7 mouse cellular contexts compared by ENCODE assay signal in the genomic region with DNA sequence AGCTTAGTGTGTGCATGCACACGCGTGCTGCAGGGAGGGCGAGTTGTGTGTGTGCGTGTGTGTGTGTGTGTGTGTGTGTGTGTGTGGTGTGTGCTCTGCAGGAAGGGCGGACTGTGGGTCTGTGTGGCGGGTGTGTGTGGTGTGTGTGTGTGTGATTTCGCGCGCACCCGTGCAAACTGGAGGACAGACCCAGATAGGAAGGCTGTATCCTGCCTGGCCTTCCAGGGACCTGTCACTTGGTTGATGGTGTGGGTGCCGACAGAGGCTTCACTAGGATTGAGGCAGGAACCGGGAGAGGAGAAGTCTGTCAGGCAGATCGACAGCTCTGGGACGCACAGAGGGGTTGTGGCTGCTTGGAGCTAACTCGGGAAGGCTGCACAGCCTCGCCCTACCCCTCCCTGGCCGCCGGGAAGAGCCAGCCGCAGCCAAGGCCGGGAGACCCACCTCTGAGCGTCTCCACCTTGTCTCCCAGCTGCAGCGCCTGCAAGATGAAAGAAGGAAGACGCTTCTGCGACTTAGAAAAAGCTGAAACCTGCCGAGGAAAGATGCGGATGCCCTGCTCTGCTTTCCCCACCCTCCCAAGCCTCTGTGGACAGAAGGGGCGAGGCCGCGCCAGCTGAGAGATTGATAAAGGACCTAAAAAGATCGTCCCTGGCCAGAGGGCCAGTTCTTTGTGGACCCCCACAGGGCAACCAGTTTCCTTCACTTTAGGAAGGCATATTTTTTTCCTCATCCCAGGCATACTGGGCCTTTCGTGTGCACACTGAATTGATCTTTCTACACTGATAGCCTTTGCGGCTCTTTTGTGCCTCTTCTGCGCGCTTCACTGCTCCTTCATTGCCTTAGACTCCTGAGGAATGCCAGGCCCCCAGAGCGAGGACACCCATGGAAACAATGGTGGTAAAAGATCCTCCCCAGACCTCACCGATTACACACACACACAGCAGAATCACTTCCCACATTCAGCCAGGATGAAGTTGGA. TPM values are rescaled to one million over a fixed set of nuclear protein-coding genes. Genes with fewer than 3 reads are reported as not detected.
A peak's percentile ranks its signal among the peaks of the same experiment; 100 is the strongest.
DNase-seq lines count a peak whose midpoint lies in the region; ATAC-seq and TF ChIP-seq lines count a peak whose summit lies in the region.

No protein-coding gene starts in this region.

- peak overlapping the region; percentile 89 for H3K4me3 ChIP-seq in forebrain, embryonic 14.5 days (ENCODE audit: low read depth, low read length)

- peak overlapping the region; percentile 79 for H3K4me2 ChIP-seq in forebrain, embryonic 14.5 days (ENCODE audit: low read length)

- H3K9ac ChIP-seq in forebrain, embryonic 14.5 days (ENCODE audit: low read length), result peak overlapping the region; percentile 94

- POLR2A ChIA-PET in Patski (lab: Charles Lee), result interaction anchor here (0.8 kb wide), 1 partner anchor 14 kb away, joined by 5 read pairs; no protein-coding TSS in a partner anchor

- peak overlapping the region; percentile 97 for H3K27ac ChIP-seq in forebrain, embryonic 14.5 days (ENCODE audit: low read depth, low read length)

- CTCF ChIA-PET in Patski (lab: Charles Lee), result interaction anchor here (1.2 to 1.5 kb wide), 2 partner anchors 10 to 12 kb away, joined by 3 read pairs; no protein-coding TSS in a partner anchor

- H3K9me3 ChIP-seq in forebrain, embryonic 14.5 days (replicated peaks; ENCODE audit: control insufficient read depth, low read length), result no peaks in the 10 kb centered on the region

- in situ Hi-C loops in Patski (cut with MboI; ENCODE audit: low pct_unique_long_range_greater_than_20kb), result no loop called here

- intact Hi-C loops in heart, postnatal 36 days (cut with DNase I), result loop anchor here (2.0 kb wide), 1 partner anchor 38 kb away; no protein-coding TSS in a partner anchor

- no peak for DNase-seq in Patski (ENCODE audit: low read depth, low spot score)
- peak; percentile 88 for DNase-seq in brain, embryonic 14.5 days (ENCODE audit: low read depth)
- DNase-seq in forebrain, embryonic 14.5 days (ENCODE audit: low spot score), result peak; percentile 69
- DNase-seq in heart, postnatal 36 days, result peak; percentile 53 to 68
- DNase-seq in layer of hippocampus, postnatal 10 days (ENCODE audit: low spot score in 2 of 2), result peak; percentile 57 to 68
- DNase-seq in lung, postnatal 10 days, result peak; percentile 59
- DNase-seq in retina, postnatal 1 day, result peak; percentile 66

- no peaks in the 10 kb centered on the region for H3K36me3 ChIP-seq in forebrain, embryonic 14.5 days (ENCODE audit: control insufficient read depth, insufficient read depth, low read length)

- peak; percentile 8 for ATAC-seq in Patski
- peak; percentile 56; the same call in 1 of the 2 replicates for ATAC-seq in forebrain, embryonic 14.5 days

- TF ChIP-seq CTCF in Patski (IDR thresholded peaks at IDR 0.05), result no peak
- no peak for TF ChIP-seq CTCF in brain, embryonic 14.5 days (IDR thresholded peaks at IDR 0.05; ENCODE audit: borderline replicate concordance, extremely low read depth, insufficient read depth, insufficient read length)

- H3K4me1 ChIP-seq in forebrain, embryonic 14.5 days (ENCODE audit: control insufficient read depth, insufficient read depth, low read length), result peaks cover 25% of the 10 kb centered on the region

- no peaks in the 10 kb centered on the region for H3K27me3 ChIP-seq in Patski
- no peaks in the 10 kb centered on the region for H3K27me3 ChIP-seq in forebrain, embryonic 14.5 days (replicated peaks; ENCODE audit: control insufficient read depth, insufficient read depth, low read length)

- TF ChIP-seq POLR2A in brain, embryonic 14.5 days (IDR thresholded peaks at IDR 0.05; ENCODE audit: borderline replicate concordance, extremely low read depth, insufficient read depth, insufficient read length, poor library complexity, severe bottlenecking), result 0 out of 2 replicates have a peak, but pooled peaks have one; percentile 9

- WGBS in forebrain, embryonic 14.5 days, result under 1% methylated on average over 35 of the region's 36 CpGs

RNA-seq across cellular contexts. Expression of gene 1700025G04Rik, which starts 0.9 kb away (rescaled TPM):
- polyA plus RNA-seq in Patski (2021), result 56.7 TPM
- polyA plus RNA-seq in brain, embryonic 14.5 days (2012; rRNA removed), result 20.4 and 26.3 TPM in 2 replicates
- polyA plus RNA-seq in forebrain, embryonic 14.5 days (2014; fragmentation: Nextera tagmentation; extraction: Ambion mirVana), result 25.3 and 28.5 TPM in 2 replicates
- total RNA-seq in heart, postnatal 36 days (2021), result 10 to 100 TPM; 41.2 to 44.2 TPM
- total RNA-seq in layer of hippocampus, postnatal 10 days (2021), result 10 to 100 TPM; 66.0 to 67.7 TPM
